Mouse (Mus musculus) kidney, postnatal 0 days (tissue): Measurements from ENCODE around the gene Zfyve28. TPM values are rescaled to one million over a fixed set of nuclear protein-coding genes. Genes with fewer than 3 reads are reported as not detected.

Experiments
- ATAC-seq: fragments of 200-750 bp; cut with Nextera tagmentation; replicated peaks from 2 replicates; pipeline ENCODE4 v1.8.0; 2017; ENCODE audit warnings: low read depth, moderate number of reproducible peaks, moderate TSS enrichment, moderate library complexity; ENCODE audit not compliant: low FRiP score
- DNase-seq: peaks from one replicate; pipeline ENCODE4 v3.0.0-alpha.2; 2016; ENCODE audit warnings: low spot score
- H3K27ac ChIP-seq: fragments of 300-500 bp; sonication (generic); 2 replicates; pipeline ENCODE4 v1.5.1; 2014; ENCODE audit warnings: mild to moderate bottlenecking
- H3K27me3 ChIP-seq: fragments of 300-500 bp; sonication (generic); 2 replicates; pipeline ENCODE4 v1.6.1; 2014; ENCODE audit warnings: low read length, mixed read lengths; ENCODE audit not compliant: insufficient read depth
- H3K36me3 ChIP-seq: fragments of 300-500 bp; sonication (generic); 2 replicates; pipeline ENCODE4 v1.6.1; 2014; ENCODE audit warnings: low read length, mixed read lengths; ENCODE audit not compliant: insufficient read depth
- H3K4me1 ChIP-seq: fragments of 300-500 bp; sonication (generic); replicated peaks from 2 replicates; pipeline ENCODE4 v1.6.1; 2014; ENCODE audit warnings: antibody characterized with exemption, low read length, mixed read lengths; ENCODE audit not compliant: insufficient read depth
- H3K4me2 ChIP-seq: fragments of 300-500 bp; sonication (generic); 2 replicates; pipeline ENCODE4 v1.6.1; 2014; ENCODE audit warnings: mild to moderate bottlenecking, low read length, moderate library complexity, mixed read lengths
- H3K4me3 ChIP-seq: fragments of 300-500 bp; sonication (generic); replicated peaks from 2 replicates; pipeline ENCODE4 v1.5.1; 2014; ENCODE audit warnings: low read depth, low read length
- H3K9ac ChIP-seq: fragments of 300-500 bp; sonication (generic); 2 replicates; pipeline ENCODE4 v1.6.1; 2014; ENCODE audit warnings: low read depth, low read length
- H3K9me3 ChIP-seq: fragments of 300-500 bp; sonication (generic); replicated peaks from 2 replicates; pipeline ENCODE4 v1.6.1; 2016; ENCODE audit warnings: low read length, inconsistent platforms, mixed read lengths
- CTCF ChIP-seq: IDR thresholded peaks from 2 replicates; pipeline ENCODE4 v1.5.1; 2016; ENCODE audit warnings: antibody characterized with exemption, low read depth, mild to moderate bottlenecking, moderate library complexity
- WGBS: fragments of 180-500 bp; shearing (Covaris S2); extraction: QIAGEN DNeasy Blood & Tissue Kit; methylation state at CpG from one replicate; pipeline ENCODE4 v1.1.7; 2014; 5-methylcytosine and 5-hydroxymethylcytosine counted together
- polyA plus RNA-seq: library from polyadenylated mRNA; unstranded; fragments of >200 nt; fragmentation: Nextera tagmentation; extraction: Ambion mirVana; gene quantifications from 2 replicates; pipeline ENCODE4 v1.2.1, GENCODE M21; 2015

Zfyve28 gene
- polyA plus RNA-seq, 1 experiment from 2014 or later = 0.14 TPM

- H3K36me3 ChIP-seq = no peaks in the 10 kb centered on the region
- no peaks in the 10 kb centered on the region for H3K27me3 ChIP-seq
- no peak overlapping the region for H3K9ac ChIP-seq
- no peak overlapping the region for H3K4me2 ChIP-seq
- H3K4me3 ChIP-seq = no peak overlapping the region
- ATAC-seq = no peak
- no peak for TF ChIP-seq CTCF
- no peak overlapping the region for H3K27ac ChIP-seq
- WGBS = 71% methylated on average over 4 of the region's 4 CpGs
- no peak for DNase-seq
- H3K4me1 ChIP-seq = no peaks in the 10 kb centered on the region
- H3K9me3 ChIP-seq = no peaks in the 10 kb centered on the region
Observed at GRCm38 (mm10) chr5:34249132-34249531, 39.1 kb downstream of the Zfyve28 start.

DNA sequence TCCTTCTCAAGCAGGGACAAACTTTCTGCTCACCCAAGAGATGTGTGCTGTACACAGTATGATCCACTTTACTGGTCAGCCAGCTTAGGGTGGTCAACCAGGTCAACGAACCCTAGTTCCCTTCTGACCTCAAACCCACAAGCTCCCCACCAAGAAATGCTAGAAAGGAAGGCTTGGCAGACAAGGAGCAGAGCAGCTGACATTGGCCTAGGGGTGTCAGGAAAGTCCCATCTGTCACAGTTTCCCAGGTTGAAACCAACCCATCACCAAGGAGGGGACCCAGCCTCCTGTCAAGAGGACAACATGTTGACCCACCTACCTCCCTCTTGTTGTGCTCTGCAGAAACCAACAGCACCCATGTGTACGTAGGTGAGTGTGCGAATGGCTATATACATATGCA is 41.8 kb downstream of the Zfyve28 start:
- ATAC-seq = no peak
- WGBS = 92% methylated on average over 3 of the region's 3 CpGs

DNA sequence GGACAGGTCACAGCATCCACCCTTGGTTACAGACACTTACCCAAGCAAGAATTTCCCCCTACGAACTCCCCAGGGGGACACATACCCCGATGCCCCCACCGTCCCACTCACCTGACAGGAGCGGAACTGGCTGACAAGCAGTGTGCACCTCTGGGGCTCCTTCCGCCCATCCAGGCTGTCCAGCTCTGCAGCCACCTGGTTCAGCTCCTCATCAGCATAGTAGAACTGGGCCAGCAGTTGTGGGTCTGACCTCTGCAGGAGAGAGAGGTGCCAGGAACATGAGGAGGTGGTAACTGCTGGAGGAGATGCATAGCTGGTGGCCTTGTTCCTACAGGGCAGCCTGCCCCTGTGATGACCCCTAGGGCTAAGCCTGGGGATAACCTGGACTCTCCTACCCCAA is 45.2 kb downstream of the Zfyve28 start:
- DNase-seq (no peak), ATAC-seq (no peak)
- Histone ChIP-seq H3K4me3 (no peak overlapping the region), H3K36me3 (no peaks in the 10 kb centered on the region), H3K9me3 (no peaks in the 10 kb centered on the region), H3K27me3 (no peaks in the 10 kb centered on the region), H3K9ac (no peak overlapping the region), H3K4me2 (no peak overlapping the region), H3K4me1 (0 out of 2 replicates have a peak, but pooled peaks cover 4% of the 10 kb centered on the region), H3K27ac (no peak overlapping the region)
- TF ChIP-seq CTCF = no peak
- WGBS = 82% methylated on average over 5 of the region's 5 CpGs

More for the DNA sequence above, 41.8 kb downstream of the Zfyve28 start:
- H3K4me2 ChIP-seq = no peak overlapping the region
- DNase-seq = no peak
- no peaks in the 10 kb centered on the region for H3K36me3 ChIP-seq
- no peak for TF ChIP-seq CTCF
- H3K4me3 ChIP-seq = no peak overlapping the region
- no peaks in the 10 kb centered on the region for H3K9me3 ChIP-seq
- H3K4me1 ChIP-seq = 0 out of 2 replicates have a peak, but pooled peaks cover 4% of the 10 kb centered on the region
- H3K27me3 ChIP-seq = no peaks in the 10 kb centered on the region
- no peak overlapping the region for H3K27ac ChIP-seq
- no peak overlapping the region for H3K9ac ChIP-seq

GRCm38 (mm10) chr5:34242224-34242963 is 45.9 kb downstream of the Zfyve28 start:
- H3K4me3 ChIP-seq = no peak overlapping the region
- no peak overlapping the region for H3K9ac ChIP-seq
- H3K27ac ChIP-seq = peak overlapping the region; percentile 34; the same call in 1 of the 2 replicates
- DNase-seq = peak; percentile 49
- no peaks in the 10 kb centered on the region for H3K27me3 ChIP-seq
- WGBS = 15% methylated on average over 15 of the region's 15 CpGs
- no peaks in the 10 kb centered on the region for H3K36me3 ChIP-seq
- TF ChIP-seq CTCF = no peak
- H3K9me3 ChIP-seq = no peaks in the 10 kb centered on the region
- 0 out of 2 replicates have a peak, but pooled peaks cover 4% of the 10 kb centered on the region for H3K4me1 ChIP-seq
- ATAC-seq = no peak
- H3K4me2 ChIP-seq = 0 out of 2 replicates have a peak overlapping the region, but pooled peaks have one; percentile 4

GRCm38 (mm10) chr5:34238444-34238843 is 49.8 kb downstream of the Zfyve28 start:
- no peak for ATAC-seq
- Histone ChIP-seq H3K4me2 (no peak overlapping the region), H3K27me3 (no peaks in the 10 kb centered on the region), H3K9ac (no peak overlapping the region), H3K4me3 (no peak overlapping the region), H3K27ac (no peak overlapping the region), H3K9me3 (no peaks in the 10 kb centered on the region), H3K36me3 (no peaks in the 10 kb centered on the region), H3K4me1 (0 out of 2 replicates have a peak, but pooled peaks cover 4% of the 10 kb centered on the region)
- WGBS = 88% methylated on average over 6 of the region's 6 CpGs
- no peak for TF ChIP-seq CTCF
- no peak for DNase-seq

GRCm38 (mm10) chr5:34235898-34236420 is 52.3 kb downstream of the Zfyve28 start:
- 60% methylated on average over 10 of the region's 10 CpGs for WGBS
- no peaks in the 10 kb centered on the region for H3K36me3 ChIP-seq
- ATAC-seq (no peak), DNase-seq (peak; percentile 52)
- no peak overlapping the region for H3K4me3 ChIP-seq
- no peaks in the 10 kb centered on the region for H3K4me1 ChIP-seq
- H3K27ac ChIP-seq = no peak overlapping the region
- H3K9me3 ChIP-seq = no peaks in the 10 kb centered on the region
- H3K9ac ChIP-seq = no peak overlapping the region
- no peaks in the 10 kb centered on the region for H3K27me3 ChIP-seq
- no peak overlapping the region for H3K4me2 ChIP-seq
- peak; percentile 81 for TF ChIP-seq CTCF
